Mouse (Mus musculus) neural tube, embryonic 13.5 days (tissue): ENCODE results near the gene Tapbp. TPM values are rescaled to one million over a fixed set of nuclear protein-coding genes. Genes with fewer than 3 reads are reported as not detected.
"Not testable (repeated sequence)": the region's sequence is repeated elsewhere in the genome, so short reads cannot be mapped to it uniquely, and the experiment has no call there.

Source experiments
- ATAC-seq: fragments of 200-750 bp; cut with Nextera tagmentation; 2 replicates; pipeline ENCODE4 v1.8.0; 2017; ENCODE audit warnings: low read depth, mild to moderate bottlenecking, moderate TSS enrichment, moderate library complexity
- H3K27ac ChIP-seq: fragments of 300-500 bp; sonication (generic); replicated peaks from 2 replicates; pipeline ENCODE4 v1.5.1; 2015; ENCODE audit warnings: moderate library complexity, mild to moderate bottlenecking, inconsistent platforms
- H3K27me3 ChIP-seq: fragments of 300-500 bp; sonication (generic); 2 replicates; pipeline ENCODE4 v1.6.1; 2015; ENCODE audit warnings: mild to moderate bottlenecking, inconsistent platforms
- H3K36me3 ChIP-seq: fragments of 300-500 bp; sonication (generic); 2 replicates; pipeline ENCODE4 v1.6.1; 2015; ENCODE audit warnings: mild to moderate bottlenecking, inconsistent platforms
- H3K4me1 ChIP-seq: fragments of 300-500 bp; sonication (generic); replicated peaks from 2 replicates; pipeline ENCODE4 v1.6.1; 2015; ENCODE audit warnings: inconsistent platforms
- H3K4me2 ChIP-seq: fragments of 300-500 bp; sonication (generic); 2 replicates; pipeline ENCODE4 v1.6.1; 2015; ENCODE audit warnings: inconsistent platforms, mild to moderate bottlenecking, moderate library complexity
- H3K4me3 ChIP-seq: fragments of 300-500 bp; sonication (generic); 2 replicates; pipeline ENCODE4 v1.5.1; 2015; ENCODE audit warnings: mild to moderate bottlenecking, inconsistent platforms
- H3K9ac ChIP-seq: fragments of 300-500 bp; sonication (generic); 2 replicates; pipeline ENCODE4 v1.6.1; 2015; ENCODE audit warnings: moderate library complexity, mild to moderate bottlenecking, inconsistent platforms
- H3K9me3 ChIP-seq: fragments of 300-500 bp; sonication (generic); 2 replicates; pipeline ENCODE4 v1.6.1; 2016; ENCODE audit warnings: inconsistent platforms
- WGBS: fragments of 180-500 bp; shearing (Covaris S2); methylation state at CpG from one replicate; pipeline ENCODE4 v1.1.7; 2015; 5-methylcytosine and 5-hydroxymethylcytosine counted together
- polyA plus RNA-seq: library from polyadenylated mRNA; unstranded; fragments of >200 nt; fragmentation: Nextera tagmentation; extraction: Ambion mirVana; gene quantifications from 2 replicates; pipeline ENCODE4 v1.2.1, GENCODE M21; 2015

The Tapbp gene
- polyA plus RNA-seq, 1 experiment from 2014 or later: 31.1 TPM

GRCm38 (mm10) chr17:33893011-33893410 is 22.7 kb upstream of the Tapbp start:
- not testable (repeated sequence) for H3K27me3 ChIP-seq, H3K27ac ChIP-seq, H3K4me2 ChIP-seq, ATAC-seq, H3K36me3 ChIP-seq, H3K9ac ChIP-seq, H3K4me3 ChIP-seq, H3K9me3 ChIP-seq
- peaks cover 14% of the 10 kb centered on the region for H3K4me1 ChIP-seq
- WGBS: 76% methylated on average over 4 of the region's 4 CpGs

- H3K4me3 ChIP-seq: no peak overlapping the region
- H3K27me3 ChIP-seq: no peaks in the 10 kb centered on the region
- no peak overlapping the region for H3K4me2 ChIP-seq
- H3K4me1 ChIP-seq: no peaks in the 10 kb centered on the region
- no peaks in the 10 kb centered on the region for H3K9me3 ChIP-seq
- no peak overlapping the region for H3K9ac ChIP-seq
- H3K27ac ChIP-seq: no peak overlapping the region
- ATAC-seq: no peak
- no peaks in the 10 kb centered on the region for H3K36me3 ChIP-seq
- 45% methylated on average over 6 of the region's 6 CpGs for WGBS
These were observed 18.4 kb upstream of the Tapbp start for GRCm38 (mm10) chr17:33897114-33897794.

GRCm38 (mm10) chr17:33898193-33898592 is 17.5 kb upstream of the Tapbp start:
- not testable (repeated sequence) for H3K27ac ChIP-seq, H3K27me3 ChIP-seq, H3K9ac ChIP-seq, H3K4me1 ChIP-seq, H3K36me3 ChIP-seq, H3K4me2 ChIP-seq, H3K9me3 ChIP-seq, ATAC-seq, H3K4me3 ChIP-seq
- WGBS: 85% methylated on average over 4 of the region's 4 CpGs

- H3K9ac ChIP-seq: no peak overlapping the region
- H3K36me3 ChIP-seq: no peaks in the 10 kb centered on the region
- no peak for ATAC-seq
- WGBS: 88% methylated on average over 4 of the region's 4 CpGs
- no peak overlapping the region for H3K27ac ChIP-seq
- H3K9me3 ChIP-seq: no peaks in the 10 kb centered on the region
- H3K4me3 ChIP-seq: no peak overlapping the region
- H3K27me3 ChIP-seq: no peaks in the 10 kb centered on the region
- no peak overlapping the region for H3K4me2 ChIP-seq
- no peaks in the 10 kb centered on the region for H3K4me1 ChIP-seq
These were observed 16.1 kb upstream of the Tapbp start for GRCm38 (mm10) chr17:33899642-33900041.

- Histone ChIP-seq H3K9me3 (no peaks in the 10 kb centered on the region), H3K4me3 (no peak overlapping the region), H3K27ac (no peak overlapping the region), H3K9ac (no peak overlapping the region), H3K4me1 (no peaks in the 10 kb centered on the region), H3K36me3 (no peaks in the 10 kb centered on the region), H3K27me3 (no peaks in the 10 kb centered on the region), H3K4me2 (no peak overlapping the region)
- no peak for ATAC-seq
- WGBS: 70% methylated on average over 7 of the region's 7 CpGs
These were observed 15.3 kb upstream of the Tapbp start for GRCm38 (mm10) chr17:33900281-33900988.

- Histone ChIP-seq H3K36me3 (no peaks in the 10 kb centered on the region), H3K4me3 (no peak overlapping the region), H3K9ac (no peak overlapping the region), H3K9me3 (no peaks in the 10 kb centered on the region), H3K4me1 (no peaks in the 10 kb centered on the region), H3K27me3 (no peaks in the 10 kb centered on the region), H3K4me2 (no peak overlapping the region), H3K27ac (no peak overlapping the region)
- WGBS: 90% methylated on average over 4 of the region's 4 CpGs
- no peak for ATAC-seq
These were observed 14.7 kb upstream of the Tapbp start for GRCm38 (mm10) chr17:33900989-33901314.

GRCm38 (mm10) chr17:33901653-33902052 is 14.0 kb upstream of the Tapbp start:
- H3K4me2 ChIP-seq: no peak overlapping the region
- H3K9me3 ChIP-seq: no peaks in the 10 kb centered on the region
- H3K27me3 ChIP-seq: no peaks in the 10 kb centered on the region
- no peaks in the 10 kb centered on the region for H3K4me1 ChIP-seq
- peak overlapping the region; percentile 8; the same call in 1 of the 2 replicates for H3K9ac ChIP-seq
- H3K27ac ChIP-seq: no peak overlapping the region
- no peaks in the 10 kb centered on the region for H3K36me3 ChIP-seq
- WGBS: 52% methylated on average over 4 of the region's 4 CpGs
- no peak for ATAC-seq
- no peak overlapping the region for H3K4me3 ChIP-seq

- Histone ChIP-seq H3K4me1 (no peaks in the 10 kb centered on the region), H3K4me3 (no peak overlapping the region), H3K9me3 (no peaks in the 10 kb centered on the region), H3K27ac (no peak overlapping the region), H3K27me3 (no peaks in the 10 kb centered on the region), H3K9ac (peak overlapping the region; percentile 8; the same call in 1 of the 2 replicates), H3K36me3 (no peaks in the 10 kb centered on the region), H3K4me2 (no peak overlapping the region)
- ATAC-seq: no peak
- WGBS: 44% methylated on average over 4 of the region's 4 CpGs
These were observed 13.6 kb upstream of the Tapbp start for GRCm38 (mm10) chr17:33902079-33902478.

GRCm38 (mm10) chr17:33902491-33902890 is 13.2 kb upstream of the Tapbp start:
- WGBS: 87% methylated on average over 7 of the region's 7 CpGs
- H3K9me3 ChIP-seq: no peaks in the 10 kb centered on the region
- H3K4me1 ChIP-seq: no peaks in the 10 kb centered on the region
- H3K36me3 ChIP-seq: no peaks in the 10 kb centered on the region
- ATAC-seq: no peak
- no peaks in the 10 kb centered on the region for H3K27me3 ChIP-seq
- H3K27ac ChIP-seq: no peak overlapping the region
- no peak overlapping the region for H3K9ac ChIP-seq
- no peak overlapping the region for H3K4me3 ChIP-seq
- H3K4me2 ChIP-seq: no peak overlapping the region

- H3K9ac ChIP-seq, H3K27ac ChIP-seq, H3K4me1 ChIP-seq, H3K36me3 ChIP-seq, H3K27me3 ChIP-seq, H3K4me2 ChIP-seq, H3K9me3 ChIP-seq, H3K4me3 ChIP-seq, ATAC-seq: not testable (repeated sequence)
- WGBS: 66% methylated on average over 6 of the region's 6 CpGs
These were observed 11.6 kb upstream of the Tapbp start for GRCm38 (mm10) chr17:33903911-33904651.

- H3K9me3 ChIP-seq, H3K4me1 ChIP-seq, H3K36me3 ChIP-seq, H3K9ac ChIP-seq, H3K27ac ChIP-seq, H3K4me2 ChIP-seq, ATAC-seq, H3K27me3 ChIP-seq, H3K4me3 ChIP-seq: not testable (repeated sequence)
- WGBS: 32% methylated on average over 2 of the region's 4 CpGs
These were observed 10.9 kb upstream of the Tapbp start, which contains the start of gene Platr17 for GRCm38 (mm10) chr17:33904835-33905234. Platr17 (plus strand) TSS chr17:33905135.

GRCm38 (mm10) chr17:33908331-33909076 is 7.2 kb upstream of the Tapbp start:
- Histone ChIP-seq H3K27me3 (no peaks in the 10 kb centered on the region), H3K4me2 (peak overlapping the region; percentile 94), H3K36me3 (peaks cover 28% of the 10 kb centered on the region), H3K9ac (peak overlapping the region; percentile 82), H3K4me3 (peak overlapping the region; percentile 88), H3K4me1 (peaks cover 35% of the 10 kb centered on the region), H3K27ac (peak overlapping the region; percentile 94), H3K9me3 (no peaks in the 10 kb centered on the region)
- WGBS: under 1% methylated on average over 41 of the region's 44 CpGs
- ATAC-seq: no peak; the same call in 1 of the 2 replicates
